Mouse (Mus musculus): ENCODE data around the gene C2cd3. TPM values are rescaled to one million over a fixed set of nuclear protein-coding genes. Genes with fewer than 3 reads are reported as not detected.

C2cd3 gene
- polyA plus RNA-seq, 1 experiment from 2014 or later, result 17.5 TPM

- no peak for ATAC-seq (ENCODE audit: low FRiP score, low read depth)
- WGBS, result 62% methylated on average over 2 of the region's 2 CpGs
Observed at GRCm38 (mm10) chr7:100501844-100502373, 129.9 kb downstream of the C2cd3 start.

GRCm38 (mm10) chr7:100502374-100502922, 130.4 kb downstream of the C2cd3 start:
- Histone ChIP-seq H3K4me2 (no peak overlapping the region), H3K9me3 (no peaks in the 10 kb centered on the region), H3K27ac (replicated peaks) (no peak overlapping the region), H3K9ac (no peak overlapping the region), H3K4me3 (no peak overlapping the region), H3K27me3 (no peaks in the 10 kb centered on the region), H3K4me1 (replicated peaks) (no peaks in the 10 kb centered on the region), H3K36me3 (no peaks in the 10 kb centered on the region)
- 86% methylated on average over 7 of the region's 7 CpGs for WGBS
- ATAC-seq (ENCODE audit: low FRiP score, low read depth), result no peak

More at GRCm38 (mm10) chr7:100501844-100502373, 129.9 kb downstream of the C2cd3 start:
- Histone ChIP-seq H3K4me2 (no peak overlapping the region), H3K27me3 (no peaks in the 10 kb centered on the region), H3K4me3 (no peak overlapping the region), H3K36me3 (no peaks in the 10 kb centered on the region), H3K9me3 (no peaks in the 10 kb centered on the region), H3K9ac (no peak overlapping the region), H3K27ac (replicated peaks) (no peak overlapping the region), H3K4me1 (replicated peaks) (no peaks in the 10 kb centered on the region)

DNA sequence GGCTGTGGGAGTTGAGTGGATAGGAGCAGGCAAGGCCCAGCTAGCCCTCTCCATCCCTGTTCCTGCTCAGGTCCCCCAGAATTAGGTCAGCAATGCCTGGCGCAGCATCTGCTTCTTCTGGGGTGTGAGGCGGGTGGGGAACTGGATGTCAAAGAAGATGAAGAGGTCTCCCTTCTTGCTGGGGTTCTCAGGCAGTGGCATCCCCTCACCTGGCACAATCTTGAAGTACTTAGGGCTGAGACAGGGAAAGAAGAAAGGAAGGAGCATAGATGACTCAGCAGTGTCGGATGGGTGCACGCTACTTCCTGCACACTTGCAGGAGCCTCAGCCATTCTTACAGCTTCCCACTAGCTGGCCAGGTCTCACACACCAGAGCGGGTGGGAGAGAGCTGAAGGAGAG, 131.0 kb downstream of the C2cd3 start:
- 93% methylated on average over 5 of the region's 5 CpGs for WGBS
- Histone ChIP-seq H3K9ac (no peak overlapping the region), H3K27me3 (no peaks in the 10 kb centered on the region), H3K9me3 (no peaks in the 10 kb centered on the region), H3K4me2 (no peak overlapping the region), H3K27ac (replicated peaks) (no peak overlapping the region), H3K36me3 (no peaks in the 10 kb centered on the region), H3K4me3 (no peak overlapping the region), H3K4me1 (replicated peaks) (no peaks in the 10 kb centered on the region)
- no peak for ATAC-seq (ENCODE audit: low FRiP score, low read depth)

- no peak for ATAC-seq (ENCODE audit: low FRiP score, low read depth)
- no peaks in the 10 kb centered on the region for H3K4me1 ChIP-seq (replicated peaks)
- 87% methylated on average over 13 of the region's 13 CpGs for WGBS
Observed at GRCm38 (mm10) chr7:100504740-100505487, 132.9 kb downstream of the C2cd3 start.

GRCm38 (mm10) chr7:100506494-100506893, 134.5 kb downstream of the C2cd3 start:
- Histone ChIP-seq H3K4me1 (replicated peaks) (no peaks in the 10 kb centered on the region), H3K27me3 (no peaks in the 10 kb centered on the region), H3K9me3 (no peaks in the 10 kb centered on the region), H3K27ac (replicated peaks) (no peak overlapping the region), H3K36me3 (no peaks in the 10 kb centered on the region), H3K4me3 (no peak overlapping the region), H3K9ac (no peak overlapping the region), H3K4me2 (no peak overlapping the region)
- no peak; the same call in 1 of the 2 replicates for ATAC-seq (ENCODE audit: low FRiP score, low read depth)
- WGBS, result 86% methylated on average over 4 of the region's 4 CpGs

More at GRCm38 (mm10) chr7:100504740-100505487, 132.9 kb downstream of the C2cd3 start:
- Histone ChIP-seq H3K4me2 (no peak overlapping the region), H3K9me3 (no peaks in the 10 kb centered on the region), H3K27ac (replicated peaks) (no peak overlapping the region), H3K4me3 (no peak overlapping the region), H3K9ac (no peak overlapping the region), H3K36me3 (no peaks in the 10 kb centered on the region), H3K27me3 (no peaks in the 10 kb centered on the region)

- Histone ChIP-seq H3K4me2 (no peak overlapping the region), H3K4me3 (no peak overlapping the region), H3K36me3 (no peaks in the 10 kb centered on the region), H3K9me3 (no peaks in the 10 kb centered on the region), H3K27ac (replicated peaks) (no peak overlapping the region), H3K9ac (no peak overlapping the region), H3K4me1 (replicated peaks) (no peaks in the 10 kb centered on the region), H3K27me3 (no peaks in the 10 kb centered on the region)
- no peak for ATAC-seq (ENCODE audit: low FRiP score, low read depth)
- 75% methylated on average over 3 of the region's 3 CpGs for WGBS
Observed at GRCm38 (mm10) chr7:100508670-100509069, 136.6 kb downstream of the C2cd3 start.

GRCm38 (mm10) chr7:100511602-100512001, 139.6 kb downstream of the C2cd3 start:
- 82% methylated on average over 8 of the region's 8 CpGs for WGBS
- H3K4me2 ChIP-seq, result no peak overlapping the region
- no peak for ATAC-seq (ENCODE audit: low FRiP score, low read depth)
- H3K9ac ChIP-seq, result no peak overlapping the region
- H3K4me3 ChIP-seq, result no peak overlapping the region
- no peaks in the 10 kb centered on the region for H3K27me3 ChIP-seq
- H3K27ac ChIP-seq (replicated peaks), result no peak overlapping the region
- H3K4me1 ChIP-seq (replicated peaks), result peaks cover 4% of the 10 kb centered on the region; the same call in 1 of the 2 replicates
- no peaks in the 10 kb centered on the region for H3K9me3 ChIP-seq
- no peaks in the 10 kb centered on the region for H3K36me3 ChIP-seq

DNA sequence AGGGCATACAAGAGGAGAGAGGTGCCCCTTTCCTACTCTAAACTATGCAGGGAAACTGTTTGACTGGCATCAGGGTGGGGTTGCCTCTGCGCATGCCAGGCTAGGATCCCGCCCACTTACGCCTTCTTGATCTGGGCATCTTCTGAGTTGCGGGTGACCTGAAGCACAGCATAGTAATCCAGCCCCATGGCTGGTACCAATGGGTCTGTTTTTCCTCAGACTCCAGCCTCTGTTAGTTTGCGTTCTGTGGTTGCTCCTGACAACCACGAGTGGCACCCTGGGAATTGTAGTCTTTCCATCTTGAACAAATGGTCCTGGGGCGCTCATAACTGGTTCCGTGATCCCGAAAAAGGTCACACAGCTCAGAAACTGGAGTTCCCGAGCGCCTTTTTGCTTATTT, 142.5 kb downstream of the C2cd3 start, which contains the start of gene Dnajb13:
TSS of gene Dnajb13 (minus strand) at position 388 of the 400 bp plus-strand sequence.
- Histone ChIP-seq H3K36me3 (no peaks in the 10 kb centered on the region), H3K27me3 (no peaks in the 10 kb centered on the region), H3K4me3 (peak within 1 kb of the TSS; percentile 12; the same call in 1 of the 2 replicates), H3K27ac (replicated peaks) (no peak within 1 kb of the TSS), H3K4me2 (peak within 1 kb of the TSS; percentile 41), H3K4me1 (replicated peaks) (peaks cover 4% of the 10 kb centered on the region; the same call in 1 of the 2 replicates), H3K9me3 (no peaks in the 10 kb centered on the region), H3K9ac (no peak within 1 kb of the TSS)
- 45% methylated on average over 11 of the region's 11 CpGs for WGBS
- ATAC-seq (ENCODE audit: low FRiP score, low read depth), result peak; percentile 77; the same call in 1 of the 2 replicates

Other genes with a start within 250 kb of the C2cd3 start
- 16.8 and 19.6 TPM in 2 replicates for gene Lipt2, start 213.0 kb upstream of the C2cd3 start, polyA plus RNA-seq (2015; fragmentation: Nextera tagmentation; extraction: Ambion mirVana)
- 0.82 and 0.90 TPM in 2 replicates for gene Kcne3, start 195.7 kb upstream of the C2cd3 start, polyA plus RNA-seq (2015; fragmentation: Nextera tagmentation; extraction: Ambion mirVana)
- 24.8 and 27.2 TPM in 2 replicates for gene Pgm2l1, start 144.8 kb upstream of the C2cd3 start, polyA plus RNA-seq (2015; fragmentation: Nextera tagmentation; extraction: Ambion mirVana)
- 7.3 and 10.8 TPM in 2 replicates for gene P4ha3, start 86.7 kb upstream of the C2cd3 start, polyA plus RNA-seq (2015; fragmentation: Nextera tagmentation; extraction: Ambion mirVana)
- gene Ppme1, start 74 bp downstream of the C2cd3 start, polyA plus RNA-seq (2015; fragmentation: Nextera tagmentation; extraction: Ambion mirVana), result 154 and 170 TPM in 2 replicates
- gene Ucp3, start 100.8 kb downstream of the C2cd3 start, polyA plus RNA-seq (2015; fragmentation: Nextera tagmentation; extraction: Ambion mirVana), result not detected in 2 replicates
- gene Ucp2, start 121.1 kb downstream of the C2cd3 start, polyA plus RNA-seq (2015; fragmentation: Nextera tagmentation; extraction: Ambion mirVana), result 77.4 and 81.8 TPM in 2 replicates
- gene Dnajb13, start 142.7 kb downstream of the C2cd3 start, polyA plus RNA-seq (2015; fragmentation: Nextera tagmentation; extraction: Ambion mirVana), result 4.1 and 7.1 TPM in 2 replicates
- 15.8 and 17.8 TPM in 2 replicates for gene Coa4, start 164.8 kb downstream of the C2cd3 start, polyA plus RNA-seq (2015; fragmentation: Nextera tagmentation; extraction: Ambion mirVana)
- gene Rab6a, start 235.2 kb downstream of the C2cd3 start, polyA plus RNA-seq (2015; fragmentation: Nextera tagmentation; extraction: Ambion mirVana), result 274 and 283 TPM in 2 replicates
- gene Mrpl48, start 236.1 kb downstream of the C2cd3 start, polyA plus RNA-seq (2015; fragmentation: Nextera tagmentation; extraction: Ambion mirVana), result 81.4 and 83.6 TPM in 2 replicates